Comparison of ENCODE assay signal across 15 mouse cellular contexts in the genomic region with DNA sequence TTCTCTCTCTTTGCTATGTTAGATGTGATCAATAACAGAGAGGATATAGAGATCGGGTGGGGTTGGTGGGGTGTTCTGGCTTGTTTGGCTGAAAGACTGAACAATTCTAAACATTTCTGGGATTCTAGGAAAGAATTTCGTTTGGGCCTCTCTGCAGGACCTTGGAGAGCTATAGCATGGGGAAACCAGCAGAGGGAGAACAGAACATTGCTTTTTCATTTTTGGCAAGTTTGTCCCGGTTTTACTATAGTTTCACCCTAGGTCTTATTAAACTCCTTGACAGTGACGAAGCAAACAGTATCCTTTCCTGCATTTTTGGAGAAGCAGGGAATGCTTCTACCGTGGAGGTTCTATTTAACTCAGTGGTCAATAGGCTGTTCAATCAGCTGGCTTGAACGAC. TPM values are rescaled to one million over a fixed set of nuclear protein-coding genes. Genes with fewer than 3 reads are reported as not detected.
DNase-seq lines count a peak whose midpoint lies in the region; ATAC-seq and TF ChIP-seq lines count a peak whose summit lies in the region.
"Had no signal": no experiment of that assay in that cellular context is flagged by ENCODE, and none has a peak within 500 bp of the region (broad histone marks: within the 10 kb centered on the region; RNA-seq: fewer than 3 reads in every experiment).

No protein-coding gene starts in this region.

- no peak overlapping the region for H3K4me2 ChIP-seq in forebrain, embryonic 14.5 days (ENCODE audit: low read length)
- no peak overlapping the region for H3K4me2 ChIP-seq in forebrain, embryonic 16.5 days (ENCODE audit: low read length)
- no peak overlapping the region for H3K4me2 ChIP-seq in hindbrain, postnatal 0 days (ENCODE audit: low read depth, low read length)
- no peak overlapping the region for H3K4me2 ChIP-seq in hindbrain, embryonic 11.5 days (replicated peaks; ENCODE audit: low read depth, low read length)
- H3K4me2 ChIP-seq in midbrain, embryonic 15.5 days, result no peak overlapping the region
- H3K4me2 ChIP-seq in midbrain, embryonic 13.5 days (replicated peaks), result no peak overlapping the region
- H3K4me2 ChIP-seq: limb, embryonic 13.5 days; midbrain, embryonic 12.5 days; neural tube, embryonic 13.5 days had no signal

- H3K9ac ChIP-seq in forebrain, embryonic 14.5 days (ENCODE audit: low read length), result no peak overlapping the region
- H3K9ac ChIP-seq in forebrain, embryonic 16.5 days (replicated peaks; ENCODE audit: low read depth, low read length), result no peak overlapping the region
- no peak overlapping the region for H3K9ac ChIP-seq in hindbrain, postnatal 0 days (replicated peaks; ENCODE audit: low read length)
- H3K9ac ChIP-seq in hindbrain, embryonic 11.5 days (ENCODE audit: low read depth, low read length), result no peak overlapping the region
- no peak overlapping the region for H3K9ac ChIP-seq in midbrain, embryonic 15.5 days
- H3K9ac ChIP-seq in midbrain, embryonic 13.5 days (replicated peaks), result no peak overlapping the region
- H3K9ac ChIP-seq: limb, embryonic 13.5 days; midbrain, embryonic 12.5 days; neural tube, embryonic 13.5 days had no signal

- H3K9me3 ChIP-seq in forebrain, embryonic 14.5 days (replicated peaks; ENCODE audit: control insufficient read depth, low read length), result no peaks in the 10 kb centered on the region
- H3K9me3 ChIP-seq in forebrain, embryonic 16.5 days (ENCODE audit: control insufficient read depth, low read length), result no peaks in the 10 kb centered on the region
- no peaks in the 10 kb centered on the region for H3K9me3 ChIP-seq in hindbrain, postnatal 0 days (ENCODE audit: low read length)
- H3K9me3 ChIP-seq in hindbrain, embryonic 11.5 days (ENCODE audit: control insufficient read depth, low read length), result no peaks in the 10 kb centered on the region
- no peaks in the 10 kb centered on the region for H3K9me3 ChIP-seq in midbrain, embryonic 15.5 days
- H3K9me3 ChIP-seq in midbrain, embryonic 13.5 days, result no peaks in the 10 kb centered on the region
- H3K9me3 ChIP-seq: limb, embryonic 13.5 days; midbrain, embryonic 12.5 days; neural tube, embryonic 13.5 days had no signal

- H3K27me3 ChIP-seq in forebrain, embryonic 14.5 days (replicated peaks; ENCODE audit: control insufficient read depth, insufficient read depth, low read length), result no peaks in the 10 kb centered on the region
- H3K27me3 ChIP-seq in forebrain, embryonic 16.5 days (replicated peaks; ENCODE audit: control insufficient read depth, insufficient read depth, low read length), result no peaks in the 10 kb centered on the region
- H3K27me3 ChIP-seq in hindbrain, postnatal 0 days (ENCODE audit: insufficient read depth, low read length), result no peaks in the 10 kb centered on the region
- no peaks in the 10 kb centered on the region for H3K27me3 ChIP-seq in hindbrain, embryonic 11.5 days (ENCODE audit: control insufficient read depth, insufficient read depth, low read length)
- H3K27me3 ChIP-seq in midbrain, embryonic 15.5 days (replicated peaks), result no peaks in the 10 kb centered on the region
- H3K27me3 ChIP-seq in midbrain, embryonic 13.5 days, result no peaks in the 10 kb centered on the region
- H3K27me3 ChIP-seq: limb, embryonic 13.5 days; midbrain, embryonic 12.5 days; neural tube, embryonic 13.5 days had no signal

- H3K27ac ChIP-seq in forebrain, embryonic 14.5 days (ENCODE audit: low read depth, low read length), result no peak overlapping the region
- H3K27ac ChIP-seq in forebrain, embryonic 16.5 days (ENCODE audit: low read length), result no peak overlapping the region
- no peak overlapping the region for H3K27ac ChIP-seq in hindbrain, postnatal 0 days
- no peak overlapping the region for H3K27ac ChIP-seq in hindbrain, embryonic 11.5 days (ENCODE audit: low read depth, low read length)
- no peak overlapping the region for H3K27ac ChIP-seq in midbrain, embryonic 15.5 days
- no peak overlapping the region for H3K27ac ChIP-seq in midbrain, embryonic 13.5 days
- H3K27ac ChIP-seq: limb, embryonic 13.5 days; midbrain, embryonic 12.5 days; neural tube, embryonic 13.5 days had no signal

- H3K36me3 ChIP-seq in forebrain, embryonic 14.5 days (ENCODE audit: control insufficient read depth, insufficient read depth, low read length), result no peaks in the 10 kb centered on the region
- no peaks in the 10 kb centered on the region for H3K36me3 ChIP-seq in forebrain, embryonic 16.5 days (ENCODE audit: control insufficient read depth, insufficient read depth)
- no peaks in the 10 kb centered on the region for H3K36me3 ChIP-seq in hindbrain, postnatal 0 days (ENCODE audit: insufficient read depth, low read length)
- no peaks in the 10 kb centered on the region for H3K36me3 ChIP-seq in hindbrain, embryonic 11.5 days (ENCODE audit: control insufficient read depth, insufficient read depth, low read length)
- no peaks in the 10 kb centered on the region for H3K36me3 ChIP-seq in midbrain, embryonic 15.5 days (replicated peaks)
- H3K36me3 ChIP-seq in midbrain, embryonic 13.5 days, result no peaks in the 10 kb centered on the region
- H3K36me3 ChIP-seq: limb, embryonic 13.5 days; midbrain, embryonic 12.5 days; neural tube, embryonic 13.5 days had no signal

- no peaks in the 10 kb centered on the region for H3K4me1 ChIP-seq in forebrain, embryonic 14.5 days (ENCODE audit: control insufficient read depth, insufficient read depth, low read length)
- no peaks in the 10 kb centered on the region for H3K4me1 ChIP-seq in forebrain, embryonic 16.5 days (replicated peaks; ENCODE audit: control insufficient read depth, insufficient read depth, low read length)
- H3K4me1 ChIP-seq in hindbrain, postnatal 0 days (ENCODE audit: insufficient read depth, low read length), result no peaks in the 10 kb centered on the region
- H3K4me1 ChIP-seq in hindbrain, embryonic 11.5 days (replicated peaks; ENCODE audit: control insufficient read depth, insufficient read depth, low read length), result no peaks in the 10 kb centered on the region
- H3K4me1 ChIP-seq in midbrain, embryonic 15.5 days, result no peaks in the 10 kb centered on the region
- no peaks in the 10 kb centered on the region for H3K4me1 ChIP-seq in midbrain, embryonic 13.5 days (replicated peaks)
- H3K4me1 ChIP-seq: limb, embryonic 13.5 days; midbrain, embryonic 12.5 days; neural tube, embryonic 13.5 days had no signal

- DNase-seq in forebrain, embryonic 14.5 days (ENCODE audit: low spot score), result peak; percentile 30
- peak; percentile 71 for DNase-seq in hindbrain, postnatal 0 days (ENCODE audit: low spot score)
- DNase-seq in hindbrain, embryonic 11.5 days (ENCODE audit: low spot score), result no peak
- no peak for DNase-seq in cerebellum, adult 9-11 months
- no peak for DNase-seq in adrenal gland, postnatal 14 days
- DNase-seq: B cell, adult 2 months; cerebellum, postnatal 36 days; kidney, postnatal 14 days; layer of hippocampus, postnatal 36 days had no signal

- ATAC-seq in forebrain, embryonic 14.5 days, result no peak
- ATAC-seq in forebrain, embryonic 16.5 days, result no peak
- no peak for ATAC-seq in hindbrain, postnatal 0 days
- no peak for ATAC-seq in hindbrain, embryonic 11.5 days (ENCODE audit: low FRiP score)
- peak; percentile 58; the same call in 1 of the 2 replicates for ATAC-seq in midbrain, embryonic 15.5 days (replicated peaks)
- no peak for ATAC-seq in midbrain, embryonic 13.5 days

- peak; percentile 79 for TF ChIP-seq CTCF in hindbrain, postnatal 0 days (IDR thresholded peaks at IDR 0.05; ENCODE audit: low read depth)

- 50% methylated on average over 6 of the region's 6 CpGs for WGBS in forebrain, embryonic 14.5 days
- WGBS in forebrain, embryonic 16.5 days, result 43% methylated on average over 6 of the region's 6 CpGs
- 45% methylated on average over 6 of the region's 6 CpGs for WGBS in hindbrain, postnatal 0 days
- 57% methylated on average over 6 of the region's 6 CpGs for WGBS in hindbrain, embryonic 11.5 days
- WGBS in midbrain, embryonic 15.5 days, result 55% methylated on average over 6 of the region's 6 CpGs
- 58% methylated on average over 6 of the region's 6 CpGs for WGBS in midbrain, embryonic 13.5 days

- no peak overlapping the region for H3K4me3 ChIP-seq in forebrain, embryonic 14.5 days (ENCODE audit: low read depth, low read length)
- H3K4me3 ChIP-seq in forebrain, embryonic 16.5 days (replicated peaks; ENCODE audit: low read length), result no peak overlapping the region
- no peak overlapping the region for H3K4me3 ChIP-seq in hindbrain, postnatal 0 days (ENCODE audit: low read length)
- H3K4me3 ChIP-seq in hindbrain, embryonic 11.5 days (ENCODE audit: low read depth, low read length), result no peak overlapping the region
- H3K4me3 ChIP-seq in midbrain, embryonic 15.5 days, result no peak overlapping the region
- H3K4me3 ChIP-seq in midbrain, embryonic 13.5 days (replicated peaks), result no peak overlapping the region
- H3K4me3 ChIP-seq: limb, embryonic 13.5 days; midbrain, embryonic 12.5 days; neural tube, embryonic 13.5 days had no signal

RNA-seq across cellular contexts. Expression of gene Arl14ep, which starts 8.3 kb away (rescaled TPM):
- polyA plus RNA-seq in forebrain, embryonic 14.5 days (2014; fragmentation: Nextera tagmentation; extraction: Ambion mirVana), result 36.8 and 40.3 TPM in 2 replicates
- polyA plus RNA-seq in forebrain, embryonic 16.5 days (2015; fragmentation: Nextera tagmentation; extraction: Ambion mirVana), result 37.3 and 42.1 TPM in 2 replicates
- total RNA-seq in hindbrain, postnatal 0 days (2014; rRNA removed), result 26.5 and 32.8 TPM in 2 replicates
- 27.4 and 28.3 TPM in 2 replicates for polyA plus RNA-seq in hindbrain, postnatal 0 days (2015; fragmentation: Nextera tagmentation; extraction: Ambion mirVana)
- 56.9 and 57.9 TPM in 2 replicates for polyA plus RNA-seq in hindbrain, embryonic 11.5 days (2014; fragmentation: Nextera tagmentation; extraction: Ambion mirVana)
- polyA plus RNA-seq in midbrain, embryonic 15.5 days (2015; fragmentation: Nextera tagmentation; extraction: Ambion mirVana), result 32.0 and 34.4 TPM in 2 replicates
- polyA plus RNA-seq in midbrain, embryonic 13.5 days (2015; fragmentation: Nextera tagmentation; extraction: Ambion mirVana), result 42.6 and 43.9 TPM in 2 replicates
- total RNA-seq in adrenal gland, postnatal 14 days (2021), result 29.7 and 33.3 TPM in 2 replicates

Comparison
In these comparisons a context has a peak if more than half of its experiments do, and no peak if none do; other contexts are left out.
1. DNase-seq: peak in forebrain, embryonic 14.5 days (single experiment) and hindbrain, postnatal 0 days (single experiment); none in hindbrain, embryonic 11.5 days (single experiment), cerebellum, adult 9-11 months (single experiment) and adrenal gland, postnatal 14 days (single experiment).